Mouse (Mus musculus) embryonic facial prominence, embryonic 12.5 days (tissue): ENCODE measurements around the gene BC004004. TPM values are rescaled to one million over a fixed set of nuclear protein-coding genes. Genes with fewer than 3 reads are reported as not detected.
A peak's percentile ranks its signal among the peaks of the same experiment; 100 is the strongest.

Experiments used
- ATAC-seq: fragments of 200-750 bp; cut with Nextera tagmentation; 2 replicates; pipeline ENCODE4 v1.8.0; 2017; ENCODE audit not compliant: insufficient number of reproducible peaks, insufficient read depth, low FRiP score, low TSS enrichment
- H3K27ac ChIP-seq: fragments of 300-500 bp; sonication (generic); 2 replicates; pipeline ENCODE4 v1.5.1; 2016; ENCODE audit warnings: mild to moderate bottlenecking
- H3K27me3 ChIP-seq: fragments of 300-500 bp; sonication (generic); 2 replicates; pipeline ENCODE4 v1.6.1; 2016; ENCODE audit warnings: mild to moderate bottlenecking, moderate library complexity
- H3K36me3 ChIP-seq: fragments of 300-500 bp; sonication (generic); 2 replicates; pipeline ENCODE4 v1.6.1; 2016; ENCODE audit warnings: mild to moderate bottlenecking
- H3K4me1 ChIP-seq: fragments of 300-500 bp; sonication (generic); 2 replicates; pipeline ENCODE4 v1.6.1; 2016
- H3K4me2 ChIP-seq: fragments of 300-500 bp; sonication (generic); replicated peaks from 2 replicates; pipeline ENCODE4 v1.6.1; 2016; ENCODE audit warnings: mild to moderate bottlenecking, moderate library complexity
- H3K4me3 ChIP-seq: fragments of 300-500 bp; sonication (generic); 2 replicates; pipeline ENCODE4 v1.5.1; 2016; ENCODE audit warnings: mild to moderate bottlenecking
- H3K9ac ChIP-seq: fragments of 300-500 bp; sonication (generic); 2 replicates; pipeline ENCODE4 v1.6.1; 2016; ENCODE audit warnings: mild to moderate bottlenecking, moderate library complexity
- H3K9me3 ChIP-seq: fragments of 300-500 bp; sonication (generic); 2 replicates; pipeline ENCODE4 v1.6.1; 2016; ENCODE audit warnings: mild to moderate bottlenecking, moderate library complexity
- whole genome bisulfite sequencing: fragments of 180-500 bp; shearing (Covaris S2); methylation state at CpG from one replicate; pipeline ENCODE4 v1.1.7; 2016; 5-methylcytosine and 5-hydroxymethylcytosine counted together
- polyA plus RNA-seq: library from polyadenylated mRNA; unstranded; fragments of >200 nt; fragmentation: Nextera tagmentation; extraction: Ambion mirVana; gene quantifications from 2 replicates; pipeline ENCODE4 v1.2.1, GENCODE M21; 2016

BC004004 gene
- polyA plus RNA-seq, 1 experiment from 2014 or later, result 56.5 TPM

DNA sequence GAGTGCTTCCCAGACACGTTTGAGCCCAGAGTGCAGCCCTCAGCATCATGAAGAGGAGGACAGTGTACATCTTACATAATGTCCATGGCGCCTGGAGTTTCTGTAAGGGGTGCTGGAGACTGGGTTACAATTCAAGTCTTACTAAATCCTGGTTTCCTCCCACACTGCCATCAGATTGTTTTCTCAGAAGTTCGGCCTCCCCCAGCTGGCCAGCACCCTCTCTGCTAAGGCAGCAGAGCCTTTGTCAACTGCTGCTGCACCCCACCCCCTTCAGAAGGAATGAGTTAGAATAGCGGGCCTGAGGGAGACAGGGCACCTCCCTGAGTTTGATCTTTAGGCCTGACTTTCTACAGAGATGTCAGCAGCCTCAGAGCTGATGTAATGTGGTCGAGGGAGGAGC lies 33.6 kb downstream of the BC004004 start:
- no peak overlapping the region for H3K4me2 ChIP-seq
- H3K4me3 ChIP-seq, result no peak overlapping the region
- peaks cover 49% of the 10 kb centered on the region for H3K4me1 ChIP-seq
- ATAC-seq, result no peak
- H3K9ac ChIP-seq, result no peak overlapping the region
- H3K27ac ChIP-seq, result peak overlapping the region; percentile 46
- WGBS, result 65% methylated on average over 5 of the region's 5 CpGs
- H3K27me3 ChIP-seq, result no peaks in the 10 kb centered on the region
- H3K36me3 ChIP-seq, result peaks cover 36% of the 10 kb centered on the region
- no peaks in the 10 kb centered on the region for H3K9me3 ChIP-seq

DNA sequence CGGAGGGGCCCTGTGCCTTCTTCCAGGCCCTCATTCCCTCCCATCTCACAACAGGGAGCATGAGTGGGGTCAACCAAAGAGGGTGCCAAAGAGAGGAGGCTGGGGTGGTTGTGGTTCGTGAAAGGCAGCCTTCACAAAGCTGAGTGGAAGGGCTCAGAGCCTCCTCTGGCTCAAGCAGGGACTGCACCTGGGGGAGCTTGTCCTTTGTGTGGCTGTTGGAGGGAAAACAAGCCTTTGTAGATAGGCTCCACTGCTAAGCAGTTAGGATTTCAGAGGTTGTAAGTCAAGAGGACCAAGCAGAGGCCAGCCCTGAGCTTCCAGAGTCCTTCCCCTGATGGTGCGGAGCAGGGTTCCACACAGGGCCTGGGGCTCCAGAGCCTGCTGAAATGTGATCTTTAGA lies 34.5 kb downstream of the BC004004 start:
- ATAC-seq, result no peak
- H3K27ac ChIP-seq, result peak overlapping the region; percentile 64
- peaks cover 45% of the 10 kb centered on the region for H3K4me1 ChIP-seq
- H3K36me3 ChIP-seq, result peaks cover 32% of the 10 kb centered on the region
- no peak overlapping the region for H3K4me2 ChIP-seq
- H3K9me3 ChIP-seq, result no peaks in the 10 kb centered on the region
- WGBS, result 37% methylated on average over 3 of the region's 3 CpGs
- no peaks in the 10 kb centered on the region for H3K27me3 ChIP-seq
- no peak overlapping the region for H3K4me3 ChIP-seq
- H3K9ac ChIP-seq, result no peak overlapping the region

GRCm38 (mm10) chr17:29303856-29304255 lies 35.3 kb downstream of the BC004004 start:
- ATAC-seq, result no peak
- Histone ChIP-seq H3K4me2 (no peak overlapping the region), H3K27me3 (no peaks in the 10 kb centered on the region), H3K4me3 (no peak overlapping the region), H3K36me3 (peaks cover 27% of the 10 kb centered on the region), H3K9ac (no peak overlapping the region), H3K9me3 (no peaks in the 10 kb centered on the region), H3K27ac (peak overlapping the region; percentile 64; the same call in 1 of the 2 replicates), H3K4me1 (peaks cover 45% of the 10 kb centered on the region)
- WGBS, result 67% methylated on average over 3 of the region's 3 CpGs

GRCm38 (mm10) chr17:29304376-29305057 lies 35.9 kb downstream of the BC004004 start:
- Histone ChIP-seq H3K27ac (peak overlapping the region; percentile 71), H3K9me3 (no peaks in the 10 kb centered on the region), H3K4me1 (peaks cover 45% of the 10 kb centered on the region), H3K27me3 (no peaks in the 10 kb centered on the region), H3K36me3 (peaks cover 20% of the 10 kb centered on the region), H3K4me3 (no peak overlapping the region), H3K4me2 (peak overlapping the region; percentile 26; the same call in 1 of the 2 replicates), H3K9ac (no peak overlapping the region)
- ATAC-seq, result no peak
- 46% methylated on average over 13 of the region's 13 CpGs for WGBS

- Histone ChIP-seq H3K4me1 (peaks cover 45% of the 10 kb centered on the region), H3K36me3 (peaks cover 13% of the 10 kb centered on the region), H3K27ac (peak overlapping the region; percentile 71), H3K27me3 (no peaks in the 10 kb centered on the region), H3K4me3 (no peak overlapping the region), H3K4me2 (peak overlapping the region; percentile 26; the same call in 1 of the 2 replicates), H3K9me3 (no peaks in the 10 kb centered on the region), H3K9ac (no peak overlapping the region)
- 12% methylated on average over 15 of the region's 15 CpGs for WGBS
- no peak for ATAC-seq
Observed at GRCm38 (mm10) chr17:29305058-29305806, 36.6 kb downstream of the BC004004 start.

- peak overlapping the region; percentile 26; the same call in 1 of the 2 replicates for H3K4me2 ChIP-seq
- no peaks in the 10 kb centered on the region for H3K9me3 ChIP-seq
- H3K36me3 ChIP-seq, result peaks cover 9% of the 10 kb centered on the region; the same call in 1 of the 2 replicates
- no peak overlapping the region for H3K4me3 ChIP-seq
- no peak overlapping the region for H3K9ac ChIP-seq
- ATAC-seq, result no peak
- H3K27me3 ChIP-seq, result no peaks in the 10 kb centered on the region
- 52% methylated on average over 7 of the region's 7 CpGs for WGBS
- H3K4me1 ChIP-seq, result peaks cover 46% of the 10 kb centered on the region
- H3K27ac ChIP-seq, result 0 out of 2 replicates have a peak overlapping the region, but pooled peaks have one; percentile 67
Observed at GRCm38 (mm10) chr17:29305871-29306270, 37.3 kb downstream of the BC004004 start.

DNA sequence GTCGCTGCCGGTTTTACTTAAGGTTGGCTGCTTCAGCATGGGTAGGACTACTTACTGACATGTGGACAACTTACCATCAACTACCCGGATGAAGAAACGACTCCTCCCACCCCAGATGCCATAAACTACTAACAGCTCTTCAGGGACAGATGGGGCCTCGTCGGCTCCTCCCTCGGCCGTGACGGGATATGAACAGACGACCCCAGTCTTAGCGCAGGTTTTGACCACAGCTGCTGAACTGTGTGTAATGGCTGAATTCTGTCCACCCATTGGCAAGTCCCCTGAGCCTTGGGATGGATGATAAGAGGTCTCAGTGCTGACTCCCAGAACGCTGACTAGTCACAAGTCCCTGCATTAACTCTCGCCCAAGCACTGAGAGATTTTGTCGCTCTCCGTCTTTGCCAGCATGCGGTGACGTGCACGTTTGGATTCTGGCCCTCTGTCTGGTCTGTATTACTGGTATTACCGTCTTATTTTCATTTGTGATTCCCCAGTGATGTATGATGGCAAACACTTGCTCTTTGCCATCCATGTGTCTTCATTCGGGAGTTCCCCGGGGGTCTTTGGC lies 41.6 kb downstream of the BC004004 start:
- Histone ChIP-seq H3K9ac (no peak overlapping the region), H3K4me2 (no peak overlapping the region), H3K4me3 (no peak overlapping the region), H3K27ac (no peak overlapping the region), H3K27me3 (no peaks in the 10 kb centered on the region), H3K9me3 (0 out of 2 replicates have a peak, but pooled peaks cover 4% of the 10 kb centered on the region), H3K36me3 (no peaks in the 10 kb centered on the region), H3K4me1 (peaks cover 17% of the 10 kb centered on the region)
- 78% methylated on average over 21 of the region's 21 CpGs for WGBS
- ATAC-seq, result no peak

DNA sequence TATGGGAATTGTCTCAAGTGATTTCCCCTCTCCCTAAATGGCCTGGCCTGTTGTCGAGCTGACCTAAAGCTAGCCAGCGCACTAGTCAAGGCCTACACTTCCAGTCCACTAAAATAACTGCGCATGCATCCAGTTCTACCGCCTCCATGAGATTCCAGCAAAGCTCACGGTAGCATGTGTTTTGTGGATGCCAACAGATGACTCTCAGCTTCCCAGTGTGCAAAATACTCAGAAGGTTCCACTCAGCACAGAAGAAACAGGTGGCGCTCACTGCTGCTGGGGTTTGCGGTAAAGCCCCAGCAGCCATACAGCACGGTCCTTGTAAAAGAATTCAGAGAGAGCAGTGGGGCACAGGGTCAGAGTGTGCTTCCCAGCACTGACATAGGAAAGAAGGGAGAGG lies 43.0 kb downstream of the BC004004 start:
- Histone ChIP-seq H3K4me2 (no peak overlapping the region), H3K9ac (no peak overlapping the region), H3K4me3 (no peak overlapping the region), H3K27ac (no peak overlapping the region), H3K36me3 (no peaks in the 10 kb centered on the region), H3K4me1 (0 out of 2 replicates have a peak, but pooled peaks cover 5% of the 10 kb centered on the region), H3K9me3 (0 out of 2 replicates have a peak, but pooled peaks cover 4% of the 10 kb centered on the region), H3K27me3 (no peaks in the 10 kb centered on the region)
- 85% methylated on average over 8 of the region's 8 CpGs for WGBS
- ATAC-seq, result no peak

- WGBS, result 86% methylated on average over 2 of the region's 2 CpGs
- ATAC-seq, result no peak
- Histone ChIP-seq H3K4me1 (0 out of 2 replicates have a peak, but pooled peaks cover 5% of the 10 kb centered on the region), H3K27me3 (no peaks in the 10 kb centered on the region), H3K27ac (no peak overlapping the region), H3K36me3 (no peaks in the 10 kb centered on the region), H3K9me3 (0 out of 2 replicates have a peak, but pooled peaks cover 4% of the 10 kb centered on the region), H3K4me2 (no peak overlapping the region), H3K9ac (no peak overlapping the region), H3K4me3 (no peak overlapping the region)
Observed at GRCm38 (mm10) chr17:29312082-29312481, 43.5 kb downstream of the BC004004 start.

GRCm38 (mm10) chr17:29313300-29313699 lies 44.7 kb downstream of the BC004004 start:
- H3K9ac ChIP-seq, result no peak overlapping the region
- H3K9me3 ChIP-seq, result 0 out of 2 replicates have a peak, but pooled peaks cover 4% of the 10 kb centered on the region
- H3K4me1 ChIP-seq, result 0 out of 2 replicates have a peak, but pooled peaks cover 5% of the 10 kb centered on the region
- no peaks in the 10 kb centered on the region for H3K27me3 ChIP-seq
- H3K4me3 ChIP-seq, result no peak overlapping the region
- no peaks in the 10 kb centered on the region for H3K36me3 ChIP-seq
- H3K27ac ChIP-seq, result no peak overlapping the region
- ATAC-seq, result no peak
- no peak overlapping the region for H3K4me2 ChIP-seq

DNA sequence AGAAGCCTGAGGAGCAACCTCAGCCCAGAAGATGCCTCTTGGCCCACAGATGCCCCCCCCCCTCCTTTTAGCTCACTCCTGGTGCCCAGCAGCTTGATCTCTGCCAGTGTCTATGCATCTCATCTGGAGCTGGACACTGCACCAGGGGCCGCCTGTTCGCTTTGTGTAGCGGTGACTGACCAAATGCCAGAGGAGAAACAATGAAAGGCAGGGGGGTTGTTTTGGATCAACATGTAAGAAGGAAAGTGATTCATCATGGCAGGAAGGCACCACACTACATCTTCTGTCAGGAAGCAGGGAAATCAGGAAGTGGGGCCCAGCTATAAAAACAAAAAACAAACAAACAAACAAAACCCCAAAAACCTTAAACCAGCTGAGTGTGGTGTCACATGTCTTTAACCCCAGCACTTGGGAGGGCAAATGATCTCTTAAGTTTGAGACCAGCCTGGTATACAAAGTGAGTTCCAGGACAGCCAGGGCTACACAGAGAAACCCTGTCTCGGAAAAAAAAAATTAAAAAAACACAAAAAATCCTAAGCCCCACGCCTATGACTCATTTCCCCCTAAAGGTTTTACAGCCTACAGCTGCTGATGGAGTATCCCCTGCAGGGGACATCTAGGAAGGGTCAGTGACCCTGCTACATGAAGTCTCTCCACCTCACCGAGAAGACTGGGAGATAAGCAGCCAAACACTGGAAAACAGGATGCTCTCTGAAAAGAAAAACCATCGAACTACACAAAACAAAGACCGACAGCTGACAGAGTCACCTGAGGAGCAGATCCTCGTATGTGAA lies 47.3 kb downstream of the BC004004 start:
- 36% methylated on average over 9 of the region's 9 CpGs for WGBS
- 0 out of 2 replicates have a peak, but pooled peaks cover 4% of the 10 kb centered on the region for H3K9me3 ChIP-seq

More for the DNA sequence above, 47.3 kb downstream of the BC004004 start:
- Histone ChIP-seq H3K4me2 (no peak overlapping the region), H3K4me3 (no peak overlapping the region), H3K4me1 (0 out of 2 replicates have a peak, but pooled peaks cover 3% of the 10 kb centered on the region), H3K27ac (no peak overlapping the region), H3K36me3 (no peaks in the 10 kb centered on the region), H3K27me3 (peaks cover 10% of the 10 kb centered on the region), H3K9ac (no peak overlapping the region)
- no peak for ATAC-seq
